Comparison of ENCODE assay signal across 8 mouse cellular contexts in genomic region chr11:60454080-60454744, GRCm38 (mm10). TPM values are rescaled to one million over a fixed set of nuclear protein-coding genes. Genes with fewer than 3 reads are reported as not detected.
A peak's percentile ranks its signal among the peaks of the same experiment; 100 is the strongest.
DNase-seq lines count a peak whose midpoint lies in the region; ATAC-seq and TF ChIP-seq lines count a peak whose summit lies in the region.

Gene Drg2, plus strand, starts transcription at chr11:60454591.

- peak within 1 kb of the TSS; percentile 71 to 98 (median 89) for H3K4me3 ChIP-seq in CH12.LX (replicated peaks in 1 of 3; ENCODE audit: low read depth in 2 of 3, low read length in 2 of 3, poor library complexity in 1 of 3)
- H3K4me3 ChIP-seq in forebrain, embryonic 11.5 days (ENCODE audit: low read depth, low read length), result peak within 1 kb of the TSS; percentile 79
- peak within 1 kb of the TSS; percentile 68 for H3K4me3 ChIP-seq in heart, embryonic 16.5 days (ENCODE audit: low read length)
- peak within 1 kb of the TSS; percentile 72 for H3K4me3 ChIP-seq in liver, embryonic 15.5 days (replicated peaks)
- peak within 1 kb of the TSS; percentile 72 for H3K4me3 ChIP-seq in neural tube, embryonic 12.5 days

- H3K4me1 ChIP-seq in CH12.LX (ENCODE audit: control insufficient read depth in 1 of 2, insufficient read depth in 2 of 2), result peaks cover 8 to 26% of the 10 kb centered on the region in 2 experiments
- peaks cover 4% of the 10 kb centered on the region; the same call in 1 of the 2 replicates for H3K4me1 ChIP-seq in forebrain, embryonic 11.5 days (replicated peaks; ENCODE audit: control insufficient read depth, insufficient read depth, low read length)
- H3K4me1 ChIP-seq in heart, embryonic 16.5 days (ENCODE audit: control insufficient read depth, insufficient read depth, low read length), result peaks cover 10% of the 10 kb centered on the region
- peaks cover 27% of the 10 kb centered on the region for H3K4me1 ChIP-seq in liver, embryonic 15.5 days (replicated peaks)
- peaks cover 9% of the 10 kb centered on the region for H3K4me1 ChIP-seq in neural tube, embryonic 12.5 days

- peak within 1 kb of the TSS; percentile 85 for H3K4me2 ChIP-seq in CH12.LX (ENCODE audit: insufficient read depth, low read depth, poor library complexity, severe bottlenecking)
- H3K4me2 ChIP-seq in forebrain, embryonic 11.5 days (ENCODE audit: low read depth, low read length, severe bottlenecking), result peak within 1 kb of the TSS; percentile 96
- H3K4me2 ChIP-seq in heart, embryonic 16.5 days (ENCODE audit: low read depth, low read length), result peak within 1 kb of the TSS; percentile 89
- H3K4me2 ChIP-seq in liver, embryonic 15.5 days, result peak within 1 kb of the TSS; percentile 81
- H3K4me2 ChIP-seq in neural tube, embryonic 12.5 days (replicated peaks), result peak within 1 kb of the TSS; percentile 84

- no peak for TF ChIP-seq CTCF in CH12.LX (conservative IDR thresholded peaks at IDR 0.05 in 1 of 2, IDR thresholded peaks at IDR 0.05 in 1 of 2; ENCODE audit: low read depth in 2 of 2, low read length in 2 of 2)

- TF ChIP-seq RAD21 in CH12.LX (IDR thresholded peaks at IDR 0.05; ENCODE audit: low read depth, low read length), result no peak

- peaks cover 32 to 36% of the 10 kb centered on the region in 2 experiments for H3K36me3 ChIP-seq in CH12.LX (replicated peaks in 1 of 2; ENCODE audit: control insufficient read depth in 1 of 2, insufficient read depth in 1 of 2, low read length in 1 of 2)
- no peaks in the 10 kb centered on the region; the same call in 1 of the 2 replicates for H3K36me3 ChIP-seq in forebrain, embryonic 11.5 days (ENCODE audit: control insufficient read depth, insufficient read depth, low read length)
- peaks cover 10% of the 10 kb centered on the region for H3K36me3 ChIP-seq in heart, embryonic 16.5 days (ENCODE audit: control insufficient read depth, insufficient read depth)
- peaks cover 31% of the 10 kb centered on the region for H3K36me3 ChIP-seq in liver, embryonic 15.5 days (replicated peaks)
- H3K36me3 ChIP-seq in neural tube, embryonic 12.5 days, result peaks cover 29% of the 10 kb centered on the region

- H3K79me2 ChIP-seq in CH12.LX (replicated peaks; ENCODE audit: control insufficient read depth, extremely low read depth, insufficient read depth, poor library complexity, severe bottlenecking), result peaks cover 18% of the 10 kb centered on the region

- no peak for TF ChIP-seq EP300 in CH12.LX (IDR thresholded peaks at IDR 0.05; ENCODE audit: low read length)

- H3K9me3 ChIP-seq in CH12.LX (replicated peaks; ENCODE audit: low read length), result no peaks in the 10 kb centered on the region
- no peaks in the 10 kb centered on the region for H3K9me3 ChIP-seq in forebrain, embryonic 11.5 days (ENCODE audit: control insufficient read depth, low read length)
- no peaks in the 10 kb centered on the region for H3K9me3 ChIP-seq in heart, embryonic 16.5 days (replicated peaks; ENCODE audit: control insufficient read depth, low read length)
- no peaks in the 10 kb centered on the region for H3K9me3 ChIP-seq in liver, embryonic 15.5 days (replicated peaks)
- no peaks in the 10 kb centered on the region for H3K9me3 ChIP-seq in neural tube, embryonic 12.5 days

- no peak within 1 kb of the TSS; the same call in 1 of the 2 replicates for H3K27ac ChIP-seq in CH12.LX (ENCODE audit: insufficient read depth, low read depth)
- H3K27ac ChIP-seq in forebrain, embryonic 11.5 days (ENCODE audit: low read depth, low read length), result no peak within 1 kb of the TSS
- H3K27ac ChIP-seq in heart, embryonic 16.5 days (ENCODE audit: low read length), result peak within 1 kb of the TSS; percentile 71
- H3K27ac ChIP-seq in liver, embryonic 15.5 days (replicated peaks), result peak within 1 kb of the TSS; percentile 56
- peak within 1 kb of the TSS; percentile 22; the same call in 1 of the 2 replicates for H3K27ac ChIP-seq in neural tube, embryonic 12.5 days

- WGBS in forebrain, embryonic 11.5 days, result 5% methylated on average over 27 of the region's 27 CpGs
- 4% methylated on average over 27 of the region's 27 CpGs for WGBS in heart, embryonic 16.5 days
- 5% methylated on average over 27 of the region's 27 CpGs for WGBS in liver, embryonic 15.5 days (ENCODE audit: insufficient replicate concordance)
- 5% methylated on average over 27 of the region's 27 CpGs for WGBS in neural tube, embryonic 12.5 days

- peak within 1 kb of the TSS; percentile 98 for H3K9ac ChIP-seq in CH12.LX (ENCODE audit: insufficient read depth, low read depth)
- peak within 1 kb of the TSS; percentile 72 for H3K9ac ChIP-seq in forebrain, embryonic 11.5 days (ENCODE audit: low read length)
- peak within 1 kb of the TSS; percentile 80 for H3K9ac ChIP-seq in heart, embryonic 16.5 days (ENCODE audit: low read length)
- H3K9ac ChIP-seq in liver, embryonic 15.5 days, result peak within 1 kb of the TSS; percentile 64
- peak within 1 kb of the TSS; percentile 86 for H3K9ac ChIP-seq in neural tube, embryonic 12.5 days

- H3K27me3 ChIP-seq in CH12.LX (replicated peaks), result no peaks in the 10 kb centered on the region
- no peaks in the 10 kb centered on the region for H3K27me3 ChIP-seq in forebrain, embryonic 11.5 days (ENCODE audit: control insufficient read depth, insufficient read depth, low read length)
- H3K27me3 ChIP-seq in heart, embryonic 16.5 days (ENCODE audit: control insufficient read depth, insufficient read depth, low read length), result no peaks in the 10 kb centered on the region
- H3K27me3 ChIP-seq in liver, embryonic 15.5 days, result no peaks in the 10 kb centered on the region; the same call in 1 of the 2 replicates
- no peaks in the 10 kb centered on the region for H3K27me3 ChIP-seq in neural tube, embryonic 12.5 days (replicated peaks)

- TF ChIP-seq POLR2A in CH12.LX (IDR thresholded peaks at IDR 0.05; ENCODE audit: low read depth, low read length), result peak; percentile 99

- in situ Hi-C loops in CH12.LX (cut with MboI; ENCODE audit: low pct_ligation_motif_present, low pct_unique_long_range_greater_than_20kb, low sequenced_read_pairs), result no loop called here

- dilution Hi-C loops in CH12.LX (cut with MboI; ENCODE audit: extremely low pct_ligation_motif_present, extremely low pct_unique_long_range_greater_than_20kb, low sequenced_read_pairs), result no loop called here

- peak; percentile 96 for DNase-seq in CH12.LX (ENCODE audit: extremely low read depth)
- DNase-seq in c-Kit-positive CD71-positive TER-119-negative erythroid progenitor cells, embryonic 14.5 days (ENCODE audit: low read depth), result peak; percentile 85
- peak; percentile 95 for DNase-seq in forebrain, embryonic 11.5 days (ENCODE audit: low spot score)
- DNase-seq in kidney, postnatal 36 days, result peak; percentile 88 to 91
- peak; percentile 90 for DNase-seq in telencephalon, adult 2 months (ENCODE audit: low read depth, low spot score)

- peak; percentile 80 for ATAC-seq in forebrain, embryonic 11.5 days (replicated peaks; ENCODE audit: low FRiP score)
- ATAC-seq in heart, embryonic 16.5 days (replicated peaks; ENCODE audit: extremely low read depth, insufficient read depth, low FRiP score), result peak; percentile 86
- peak; percentile 87 for ATAC-seq in liver, embryonic 15.5 days (ENCODE audit: insufficient read depth)
- ATAC-seq in neural tube, embryonic 12.5 days (ENCODE audit: low FRiP score, low read depth), result peak; percentile 80

TF ChIP-seq in CH12.LX, 34 proteins besides CTCF, POLR2A, EP300 and RAD21 (continues in another document):
- TF ChIP-seq USF2 (conservative IDR thresholded peaks at IDR 0.05; ENCODE audit: low read depth, low read length) (peak; percentile 54), CHD2 (IDR thresholded peaks at IDR 0.05; ENCODE audit: low read length) (peak; percentile 90), HCFC1 (IDR thresholded peaks at IDR 0.05; ENCODE audit: low read depth, low read length) (peak; percentile 98), SIN3A (IDR thresholded peaks at IDR 0.05; ENCODE audit: low read length) (peak; percentile 98), JUN (IDR thresholded peaks at IDR 0.05; ENCODE audit: insufficient read depth, low read depth, low read length) (peak; percentile 35; the same call in 1 of the 2 replicates), MYC (IDR thresholded peaks at IDR 0.05; ENCODE audit: low read depth, low read length) (peak; percentile 97), POLR2AphosphoS2 (IDR thresholded peaks at IDR 0.05; ENCODE audit: low read depth, low read length) (peak; percentile 90), MEF2A (IDR thresholded peaks at IDR 0.05; ENCODE audit: borderline replicate concordance, low read depth, low read length) (peak; percentile 95), GABPA (IDR thresholded peaks at IDR 0.05; ENCODE audit: insufficient replicate concordance, low read depth, low read length) (peak; percentile 50; the same call in 1 of the 2 replicates), IRF4 (IDR thresholded peaks at IDR 0.05; ENCODE audit: low read depth, low read length) (peak; percentile 95), USF1 (IDR thresholded peaks at IDR 0.05; ENCODE audit: low read depth, low read length) (peak; percentile 55; the same call in 1 of the 2 replicates), ELF1 (IDR thresholded peaks at IDR 0.05; ENCODE audit: low read depth, low read length) (peak; percentile 96), MAFK (IDR thresholded peaks at IDR 0.05; ENCODE audit: insufficient replicate concordance, low read length) (no peak; the same call in 1 of the 2 replicates), ZC3H11A (IDR thresholded peaks at IDR 0.05; ENCODE audit: low read depth, low read length) (no peak), UBTF (IDR thresholded peaks at IDR 0.05; ENCODE audit: low read depth, low read length) (no peak; the same call in 1 of the 2 replicates), E2F4 (IDR thresholded peaks at IDR 0.05; ENCODE audit: insufficient replicate concordance, low read depth, low read length) (peak; percentile 78; the same call in 1 of the 2 replicates), TCF12 (IDR thresholded peaks at IDR 0.05; ENCODE audit: low read depth, low read length) (peak; percentile 98), SMC3 (IDR thresholded peaks at IDR 0.05; ENCODE audit: low read depth, low read length) (no peak), KAT2A (IDR thresholded peaks at IDR 0.05; ENCODE audit: insufficient replicate concordance, low read length) (peak; percentile 96), MAZ (IDR thresholded peaks at IDR 0.05; ENCODE audit: low read depth, low read length) (peak; percentile 74; the same call in 1 of the 2 replicates), ZKSCAN1 (IDR thresholded peaks at IDR 0.05; ENCODE audit: borderline replicate concordance, low read depth, low read length) (no peak)

RNA-seq across cellular contexts. Expression of gene Drg2, which starts in this region (rescaled TPM):
- total RNA-seq in CH12.LX (2012; rRNA removed), result 135 and 152 TPM in 2 replicates
- total RNA-seq in CH12.LX (2014; rRNA removed), result 105 and 115 TPM in 2 replicates
- polyA plus RNA-seq in CH12.LX (2012; ENCODE audit: insufficient read length, low read depth), result 151 and 155 TPM in 2 replicates
- 121 and 133 TPM in 2 replicates for polyA plus RNA-seq in forebrain, embryonic 11.5 days (2014; fragmentation: Nextera tagmentation; extraction: Ambion mirVana)
- polyA plus RNA-seq in heart, embryonic 16.5 days (2015; fragmentation: Nextera tagmentation; extraction: Ambion mirVana), result 65.7 and 65.8 TPM in 2 replicates
- 37.2 and 38.8 TPM in 2 replicates for polyA plus RNA-seq in liver, embryonic 15.5 days (2015; fragmentation: Nextera tagmentation; extraction: Ambion mirVana)
- polyA plus RNA-seq in neural tube, embryonic 12.5 days (2016; fragmentation: Nextera tagmentation; extraction: Ambion mirVana), result 103 TPM in 2 replicates

Comparison
In these comparisons a context has a peak if more than half of its experiments do, and no peak if none do; other contexts are left out.
1. H3K27ac ChIP-seq: peak in heart, embryonic 16.5 days (single experiment), liver, embryonic 15.5 days (single experiment) and neural tube, embryonic 12.5 days (single experiment); none in CH12.LX (single experiment) and forebrain, embryonic 11.5 days (single experiment).
2. Peak in every context shown above with its lines, with median percentiles within 50 percentile points of each other: DNase-seq, H3K4me2 ChIP-seq, H3K4me3 ChIP-seq, H3K9ac ChIP-seq and ATAC-seq.